Mouse (Mus musculus): ENCODE measurements around the gene Ntrk2.
"Not testable (repeated sequence)": the region's sequence is repeated elsewhere in the genome, so short reads cannot be mapped to it uniquely, and the experiment has no call there.

Ntrk2 gene

GRCm38 (mm10) chr13:59107791-59108190 lies 301.4 kb downstream of the Ntrk2 start:
- not testable (repeated sequence) for DNase-seq (ENCODE audit: low read depth, low spot score)

- DNase-seq (ENCODE audit: low read depth, low spot score), result no peak
These were observed 303.7 kb downstream of the Ntrk2 start for GRCm38 (mm10) chr13:59110107-59110506.

DNA sequence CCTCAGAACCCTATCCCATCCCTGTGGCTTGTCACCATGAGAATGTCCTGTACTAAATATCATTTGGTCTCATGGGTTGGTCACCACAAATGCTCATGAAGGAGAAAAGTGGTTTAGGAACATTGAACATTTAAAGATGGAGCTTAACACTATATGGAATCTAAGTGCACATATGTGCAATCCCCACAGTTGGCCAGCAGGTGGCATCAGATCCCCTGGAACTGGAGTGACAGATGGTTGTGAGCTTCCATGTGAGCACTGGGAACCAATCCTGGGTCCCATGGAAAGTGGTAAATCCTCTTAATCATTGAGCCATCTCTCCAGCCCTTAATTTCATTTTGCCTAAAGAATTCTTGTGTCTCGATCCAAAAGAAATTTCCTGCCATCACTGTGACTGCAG lies 308.3 kb downstream of the Ntrk2 start:
- DNase-seq (ENCODE audit: low read depth, low spot score), result no peak

GRCm38 (mm10) chr13:59115551-59115950 lies 309.2 kb downstream of the Ntrk2 start:
- DNase-seq (ENCODE audit: low read depth, low spot score), result no peak

GRCm38 (mm10) chr13:59117233-59117632 lies 310.9 kb downstream of the Ntrk2 start:
- no peak for DNase-seq (ENCODE audit: low read depth, low spot score)

GRCm38 (mm10) chr13:59119596-59120394 lies 313.4 kb downstream of the Ntrk2 start:
- peak; percentile 9 for DNase-seq (ENCODE audit: low read depth, low spot score)

- DNase-seq (ENCODE audit: low read depth, low spot score), result no peak
These were observed 336.9 kb downstream of the Ntrk2 start for GRCm38 (mm10) chr13:59143141-59143744.

- no peak for DNase-seq (ENCODE audit: low read depth, low spot score)
These were observed 338.0 kb downstream of the Ntrk2 start for GRCm38 (mm10) chr13:59144321-59144856.

- peak; percentile 11 for DNase-seq (ENCODE audit: low read depth, low spot score)
These were observed 339.5 kb downstream of the Ntrk2 start for GRCm38 (mm10) chr13:59145677-59146555.

- no peak for DNase-seq (ENCODE audit: low read depth, low spot score)
These were observed 340.2 kb downstream of the Ntrk2 start for GRCm38 (mm10) chr13:59146616-59147015.

- DNase-seq (ENCODE audit: low read depth, low spot score), result no peak
These were observed 341.6 kb downstream of the Ntrk2 start for GRCm38 (mm10) chr13:59147976-59148375.

DNA sequence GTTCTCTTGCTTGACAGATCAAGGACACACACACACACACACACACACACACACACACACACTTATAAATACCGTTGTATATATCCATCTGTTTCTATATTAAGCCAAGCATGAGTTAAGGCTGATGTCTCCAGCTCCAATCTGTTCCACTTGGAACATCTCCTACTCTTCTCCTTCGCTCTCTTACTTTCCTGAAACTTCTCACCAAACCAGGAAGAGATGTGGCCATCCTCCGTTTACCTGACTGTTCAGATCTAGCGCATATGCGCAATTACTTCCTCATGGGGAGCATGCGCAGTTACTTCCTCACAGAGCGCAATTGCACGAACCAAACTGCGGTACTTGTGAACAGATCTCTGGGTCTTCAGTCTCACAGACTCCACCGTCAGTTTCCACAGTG lies 342.4 kb downstream of the Ntrk2 start:
- DNase-seq (ENCODE audit: low read depth, low spot score), result no peak

DNA sequence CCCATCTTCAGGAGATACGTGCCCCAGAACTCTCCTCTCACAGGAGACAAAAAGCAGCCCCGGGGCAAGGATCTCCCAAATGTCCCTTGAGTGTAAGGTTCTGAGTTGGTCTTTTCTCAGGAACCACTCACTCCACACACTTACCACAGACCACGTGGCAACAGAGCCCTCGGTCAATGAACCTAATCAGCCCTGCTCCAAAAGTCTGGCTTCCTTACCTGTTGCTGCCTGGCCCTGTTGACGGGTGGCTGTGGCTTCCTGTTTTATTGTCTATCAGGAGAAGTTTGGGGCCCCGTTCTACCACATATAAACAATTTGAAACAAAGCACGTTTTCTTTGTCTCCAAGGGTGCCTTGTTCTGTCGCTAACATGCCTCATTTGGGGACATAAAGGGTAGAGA lies 357.6 kb downstream of the Ntrk2 start:
- no peak for DNase-seq (ENCODE audit: low read depth, low spot score)

GRCm38 (mm10) chr13:59173840-59174239 lies 367.5 kb downstream of the Ntrk2 start:
- DNase-seq (ENCODE audit: low read depth, low spot score), result no peak

- no peak for DNase-seq (ENCODE audit: low read depth, low spot score)
These were observed 369.7 kb downstream of the Ntrk2 start for GRCm38 (mm10) chr13:59176021-59176420.

DNA sequence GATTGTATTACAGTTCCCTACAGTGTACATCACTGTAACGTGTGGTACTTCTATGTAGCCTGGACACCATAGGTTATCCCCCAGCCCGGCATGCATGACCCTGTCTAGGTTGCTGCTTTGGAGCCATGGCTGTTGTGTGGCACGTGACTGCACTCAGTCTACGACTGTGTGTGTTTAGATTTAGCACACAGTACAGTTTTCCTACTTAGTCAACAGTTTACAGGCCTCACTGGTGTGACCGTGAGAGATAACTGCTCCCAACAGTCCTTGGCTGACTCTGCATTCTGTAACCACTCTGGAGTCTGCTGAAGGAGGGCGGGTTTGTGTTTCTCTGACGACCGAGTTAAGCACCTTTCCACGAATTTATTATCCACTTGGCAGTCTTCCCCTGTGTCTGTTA lies 370.1 kb downstream of the Ntrk2 start:
- DNase-seq (ENCODE audit: low read depth, low spot score), result no peak

GRCm38 (mm10) chr13:59177003-59177402 lies 370.6 kb downstream of the Ntrk2 start:
- peak; percentile 57 for DNase-seq (ENCODE audit: low read depth, low spot score)

DNA sequence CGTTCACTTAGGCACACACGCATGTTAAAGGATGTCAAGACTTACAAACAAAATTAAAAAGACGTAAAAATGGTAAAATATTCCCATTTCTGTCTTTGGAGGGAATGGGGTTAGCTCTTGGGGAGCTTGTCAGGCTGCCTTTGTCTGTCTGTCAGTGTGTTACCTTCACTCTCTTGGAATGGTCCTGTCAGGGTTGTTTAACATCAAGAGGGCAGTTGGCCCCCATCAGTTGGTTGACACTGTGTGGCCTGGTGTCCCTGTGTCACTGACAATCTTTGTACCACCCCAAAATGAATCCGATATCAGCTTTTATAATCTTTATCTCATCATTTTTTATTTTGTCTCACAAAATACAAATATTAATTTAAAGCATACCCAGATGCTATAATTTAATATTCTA lies 373.6 kb downstream of the Ntrk2 start:
- no peak for DNase-seq (ENCODE audit: low read depth, low spot score)

DNA sequence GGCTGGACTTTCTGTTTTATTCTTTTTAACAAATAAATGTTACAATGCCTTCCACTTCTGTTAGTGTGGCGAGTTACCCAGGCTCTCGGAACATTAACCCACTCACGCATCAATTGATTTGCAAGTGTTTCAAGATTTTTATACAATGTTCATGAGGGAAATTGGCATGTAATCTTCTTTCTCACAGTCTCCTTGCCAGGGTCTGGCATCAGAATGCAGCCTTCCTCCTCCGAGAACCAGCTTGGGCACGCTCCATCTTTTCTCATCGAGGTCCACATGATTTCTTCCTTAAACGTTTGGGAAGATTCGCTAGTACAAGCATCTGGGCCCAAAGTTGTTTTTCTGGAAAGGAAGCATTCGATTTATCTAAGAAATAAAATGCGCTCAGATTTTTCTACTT lies 374.4 kb downstream of the Ntrk2 start:
- DNase-seq (ENCODE audit: low read depth, low spot score), result no peak

- no peak for DNase-seq (ENCODE audit: low read depth, low spot score)
These were observed 375.0 kb downstream of the Ntrk2 start for GRCm38 (mm10) chr13:59181188-59181947.

GRCm38 (mm10) chr13:59182630-59183029 lies 376.3 kb downstream of the Ntrk2 start:
- no peak for DNase-seq (ENCODE audit: low read depth, low spot score)
